Mouse (Mus musculus) liver, adult 2 months (tissue): ENCODE results near the gene Nek8. TPM values are rescaled to one million over a fixed set of nuclear protein-coding genes. Genes with fewer than 3 reads are reported as not detected.

ENCODE experiments used
- DNase-seq: peaks from one replicate; pipeline ENCODE4 v3.0.0-alpha.2; 2011; ENCODE audit warnings: low read depth, low spot score; ENCODE audit errors: extremely low read depth
- H3K27ac ChIP-seq: fragments of 200-500 bp; replicated peaks from 2 replicates; pipeline ENCODE4 v1.5.1; 2012; ENCODE audit warnings: low read depth, mild to moderate bottlenecking, control low read depth, inconsistent platforms, low read length; ENCODE audit not compliant: insufficient read depth
- H3K27me3 ChIP-seq: fragments of 200-500 bp; 2 replicates; pipeline ENCODE4 v1.6.1; 2012; ENCODE audit warnings: mild to moderate bottlenecking, moderate library complexity, low read length, inconsistent platforms; ENCODE audit not compliant: control insufficient read depth, insufficient read depth
- H3K36me3 ChIP-seq: fragments of 200-500 bp; 2 replicates; pipeline ENCODE4 v1.6.1; 2012; ENCODE audit warnings: low read length, inconsistent platforms; ENCODE audit not compliant: control insufficient read depth, insufficient read depth
- H3K4me1 ChIP-seq: fragments of 200-500 bp; 2 replicates; pipeline ENCODE4 v1.6.1; 2011; ENCODE audit warnings: low read length; ENCODE audit not compliant: control insufficient read depth, insufficient read depth
- H3K4me3 ChIP-seq: fragments of 200-500 bp; 2 replicates; pipeline ENCODE4 v1.5.1; 2011; ENCODE audit warnings: low read depth, mild to moderate bottlenecking, control low read depth, low read length, moderate library complexity; ENCODE audit not compliant: insufficient read depth
- H3K79me2 ChIP-seq: fragments of 200-500 bp; 2 replicates; pipeline ENCODE4 v1.6.1; 2012; ENCODE audit warnings: inconsistent platforms, mild to moderate bottlenecking, low read length, moderate library complexity; ENCODE audit not compliant: control insufficient read depth, insufficient read depth
- H3K9ac ChIP-seq: fragments of 200-500 bp; 2 replicates; pipeline ENCODE4 v1.6.1; 2012; ENCODE audit warnings: low read depth, mild to moderate bottlenecking, control low read depth, inconsistent platforms, low read length
- CTCF ChIP-seq: fragments of 200-500 bp; IDR thresholded peaks from 2 replicates; pipeline ENCODE4 v1.5.1; 2011; ENCODE audit warnings: low read depth, low read length, control low read depth
- POLR2A ChIP-seq: fragments of 200-500 bp; IDR thresholded peaks from 2 replicates; pipeline ENCODE4 v1.6.1; 2011; ENCODE audit warnings: low read length, control low read depth; ENCODE audit not compliant: insufficient read depth; ENCODE audit errors: extremely low read depth
- WGBS: fragments of 180-500 bp; shearing (Covaris S2); methylation state at CpG from one replicate; pipeline ENCODE4 v1.1.7; 2018; 5-methylcytosine and 5-hydroxymethylcytosine counted together
- polyA plus RNA-seq: library from polyadenylated mRNA; depleted of rRNA; stranded (reverse); fragments of >200 nt; gene quantifications from 2 replicates; pipeline ENCODE4 v1.2.3, GENCODE M21; 2012
- total RNA-seq: library from RNA; depleted of rRNA; stranded (reverse); fragments of >200 nt; gene quantifications from 2 replicates; pipeline ENCODE4 v1.2.3, GENCODE M21; 2014

Gene Nek8
- total and polyA plus RNA-seq, 2 experiments: 4.1 to 7.2 TPM

GRCm38 (mm10) chr11:78153778-78154177 is 22.7 kb downstream of the Nek8 start:
- Histone ChIP-seq H3K79me2 (peaks cover 3% of the 10 kb centered on the region; the same call in 1 of the 2 replicates), H3K27ac (no peak overlapping the region), H3K36me3 (peaks cover 9% of the 10 kb centered on the region), H3K4me1 (peaks cover 1% of the 10 kb centered on the region; the same call in 1 of the 2 replicates), H3K27me3 (no peaks in the 10 kb centered on the region), H3K4me3 (no peak overlapping the region), H3K9ac (no peak overlapping the region)
- no peak for DNase-seq
- WGBS: 89% methylated on average over 13 of the region's 13 CpGs
- no peak for TF ChIP-seq POLR2A
- no peak for TF ChIP-seq CTCF

- H3K27me3 ChIP-seq: no peaks in the 10 kb centered on the region
- no peak overlapping the region for H3K9ac ChIP-seq
- no peak for DNase-seq
- H3K79me2 ChIP-seq: peaks cover 3% of the 10 kb centered on the region; the same call in 1 of the 2 replicates
- no peak overlapping the region for H3K27ac ChIP-seq
- no peaks in the 10 kb centered on the region for H3K4me1 ChIP-seq
- H3K4me3 ChIP-seq: no peak overlapping the region
- 65% methylated on average over 9 of the region's 9 CpGs for WGBS
- TF ChIP-seq POLR2A (no peak), CTCF (no peak)
- H3K36me3 ChIP-seq: peaks cover 7% of the 10 kb centered on the region; the same call in 1 of the 2 replicates
These were observed 23.9 kb downstream of the Nek8 start for GRCm38 (mm10) chr11:78152299-78153231.

GRCm38 (mm10) chr11:78151161-78151560 is 25.3 kb downstream of the Nek8 start:
- Histone ChIP-seq H3K27ac (no peak overlapping the region), H3K36me3 (peaks cover 11% of the 10 kb centered on the region), H3K4me3 (no peak overlapping the region), H3K27me3 (no peaks in the 10 kb centered on the region), H3K9ac (no peak overlapping the region), H3K4me1 (no peaks in the 10 kb centered on the region), H3K79me2 (peaks cover 3% of the 10 kb centered on the region; the same call in 1 of the 2 replicates)
- WGBS: 44% methylated on average over 1 of the region's 1 CpGs
- TF ChIP-seq CTCF: peak; percentile 71
- no peak for TF ChIP-seq POLR2A
- peak; percentile 55 for DNase-seq

- Histone ChIP-seq H3K27ac (no peak overlapping the region), H3K4me3 (no peak overlapping the region), H3K9ac (no peak overlapping the region), H3K27me3 (no peaks in the 10 kb centered on the region), H3K79me2 (peaks cover 15% of the 10 kb centered on the region; the same call in 1 of the 2 replicates), H3K36me3 (peaks cover 35% of the 10 kb centered on the region), H3K4me1 (no peaks in the 10 kb centered on the region)
- no peak for DNase-seq
- TF ChIP-seq CTCF (no peak), POLR2A (no peak)
- 82% methylated on average over 6 of the region's 6 CpGs for WGBS
These were observed 29.6 kb downstream of the Nek8 start for GRCm38 (mm10) chr11:78146707-78147543.

- Histone ChIP-seq H3K9ac (no peak overlapping the region), H3K36me3 (peaks cover 35% of the 10 kb centered on the region), H3K79me2 (peaks cover 23% of the 10 kb centered on the region; the same call in 1 of the 2 replicates), H3K4me1 (0 out of 2 replicates have a peak, but pooled peaks cover 2% of the 10 kb centered on the region), H3K4me3 (no peak overlapping the region), H3K27me3 (no peaks in the 10 kb centered on the region), H3K27ac (no peak overlapping the region)
- WGBS: 87% methylated on average over 5 of the region's 5 CpGs
- DNase-seq: no peak
- TF ChIP-seq CTCF (peak; percentile 27; the same call in 1 of the 2 replicates), POLR2A (no peak)
These were observed 30.3 kb downstream of the Nek8 start for GRCm38 (mm10) chr11:78146168-78146567.
